Mouse (Mus musculus): ENCODE results near the gene Iqgap2.

- no peak for TF ChIP-seq POLR2AphosphoS2 (IDR thresholded peaks at IDR 0.05; ENCODE audit: low read depth, low read length)
- no peak for TF ChIP-seq USF1 (IDR thresholded peaks at IDR 0.05; ENCODE audit: low read depth, low read length)
- no peak for TF ChIP-seq CHD1 (IDR thresholded peaks at IDR 0.05; ENCODE audit: low read depth, low read length)
- no peak for TF ChIP-seq HCFC1 (IDR thresholded peaks at IDR 0.05; ENCODE audit: low read depth, low read length)
- TF ChIP-seq CTCF (conservative IDR thresholded peaks at IDR 0.05 in 1 of 2, IDR thresholded peaks at IDR 0.05 in 1 of 2; ENCODE audit: low read depth in 2 of 2, low read length in 2 of 2), result no peak
- TF ChIP-seq MAFK (IDR thresholded peaks at IDR 0.05; ENCODE audit: insufficient replicate concordance, low read length), result no peak
- no peak for TF ChIP-seq MAZ (IDR thresholded peaks at IDR 0.05; ENCODE audit: low read depth, low read length)
Measured at GRCm38 (mm10) chr13:95896501-95896900, 4.8 kb upstream of the Iqgap2 start.
